Mouse (Mus musculus): ENCODE measurements at regions not wholly inside any gene's neighbourhood (a gene's known extent, or its start where the extent isn't known, plus 50 kb on each side); places are given as distances from the start of the nearest gene placed in this dataset.

DNA sequence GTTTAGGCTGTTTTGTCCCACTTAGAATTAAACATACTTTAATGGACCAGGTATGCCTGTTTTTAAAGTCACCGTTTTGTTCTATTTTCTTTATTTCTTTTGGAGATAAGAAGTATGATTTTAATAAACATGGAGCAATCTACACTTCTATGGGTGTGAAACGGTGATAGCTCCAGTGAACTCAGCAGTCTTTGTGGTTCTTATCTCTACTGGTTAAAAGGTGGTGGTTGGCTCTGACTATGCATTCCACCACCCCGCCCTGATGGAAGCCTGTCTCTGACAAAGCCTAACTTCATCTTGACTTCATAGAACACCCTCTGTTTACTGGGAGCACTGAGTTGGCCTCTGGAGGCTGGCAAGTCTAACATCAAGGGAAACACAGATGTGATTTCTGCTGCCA is 407.3 kb upstream of the Nox3 start:
- WGBS, result 96% methylated on average over 3 of the region's 3 CpGs
- Histone ChIP-seq H3K27ac (ENCODE audit: insufficient read depth, low read length) (no peak overlapping the region), H3K4me1 (ENCODE audit: control insufficient read depth, insufficient read depth, low read length) (no peaks in the 10 kb centered on the region), H3K27me3 (ENCODE audit: control insufficient read depth, insufficient read depth, low read length) (no peaks in the 10 kb centered on the region), H3K4me3 (replicated peaks; ENCODE audit: insufficient read depth, low read depth, low read length) (no peak overlapping the region)
- TF ChIP-seq CTCF (IDR thresholded peaks at IDR 0.05; ENCODE audit: borderline replicate concordance, insufficient read depth, low read depth, low read length), result no peak
- TF ChIP-seq POLR2A (IDR thresholded peaks at IDR 0.05; ENCODE audit: borderline replicate concordance, insufficient read depth, low read length), result no peak
- no peak for DNase-seq

DNA sequence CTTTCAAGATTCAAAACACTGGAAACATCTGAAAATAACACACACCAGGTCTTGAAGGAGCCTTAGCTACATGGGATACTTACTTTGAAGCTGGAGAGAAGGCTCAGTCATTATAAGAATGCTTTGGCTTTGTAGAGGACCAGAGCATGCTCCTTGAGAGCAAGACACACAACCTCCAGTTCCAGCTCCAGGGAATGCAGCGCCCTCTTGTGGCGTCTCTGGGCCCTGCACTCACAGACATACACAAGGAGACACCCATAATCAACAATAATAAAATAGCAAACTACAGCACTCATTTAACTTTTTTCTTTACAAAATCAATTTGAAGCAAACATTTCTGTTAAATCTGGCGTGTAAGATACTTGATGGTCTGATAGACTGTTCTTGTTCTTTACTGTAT is 413.2 kb upstream of the Nox3 start:
- no peak overlapping the region for H3K27ac ChIP-seq (ENCODE audit: insufficient read depth, low read length)
- no peak for DNase-seq
- TF ChIP-seq CTCF (IDR thresholded peaks at IDR 0.05; ENCODE audit: borderline replicate concordance, insufficient read depth, low read depth, low read length) (peak; percentile 29; the same call in 1 of the 2 replicates), POLR2A (IDR thresholded peaks at IDR 0.05; ENCODE audit: borderline replicate concordance, insufficient read depth, low read length) (no peak)
- no peaks in the 10 kb centered on the region for H3K27me3 ChIP-seq (ENCODE audit: control insufficient read depth, insufficient read depth, low read length)
- WGBS, result 47% methylated on average over 3 of the region's 3 CpGs
- H3K4me3 ChIP-seq (replicated peaks; ENCODE audit: insufficient read depth, low read depth, low read length), result no peak overlapping the region
- no peaks in the 10 kb centered on the region for H3K4me1 ChIP-seq (ENCODE audit: control insufficient read depth, insufficient read depth, low read length)

DNA sequence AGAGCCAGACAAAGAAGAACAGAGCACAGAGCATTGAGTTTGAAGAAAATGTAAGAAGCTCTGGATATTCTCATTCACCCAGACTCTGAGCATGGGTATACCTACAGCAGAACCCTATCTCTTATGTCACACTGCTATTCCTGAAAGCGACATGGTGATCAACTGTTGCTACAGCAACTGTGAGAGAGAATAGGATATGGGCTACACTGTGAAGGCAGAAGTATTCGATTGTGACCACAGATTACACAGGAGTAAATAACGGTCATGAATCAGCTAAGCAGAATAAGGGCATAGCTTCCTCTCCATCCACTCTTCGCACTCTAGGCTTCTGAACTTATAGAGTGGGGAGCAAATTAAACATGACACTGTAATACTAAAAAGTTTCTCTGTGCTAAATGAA is 417.0 kb upstream of the Nox3 start:
- Histone ChIP-seq H3K27ac (ENCODE audit: insufficient read depth, low read length) (no peak overlapping the region), H3K27me3 (ENCODE audit: control insufficient read depth, insufficient read depth, low read length) (no peaks in the 10 kb centered on the region), H3K4me3 (replicated peaks; ENCODE audit: insufficient read depth, low read depth, low read length) (no peak overlapping the region), H3K4me1 (ENCODE audit: control insufficient read depth, insufficient read depth, low read length) (no peaks in the 10 kb centered on the region)
- no peak for TF ChIP-seq CTCF (IDR thresholded peaks at IDR 0.05; ENCODE audit: borderline replicate concordance, insufficient read depth, low read depth, low read length)
- no peak for TF ChIP-seq POLR2A (IDR thresholded peaks at IDR 0.05; ENCODE audit: borderline replicate concordance, insufficient read depth, low read length)
- DNase-seq, result no peak
- 87% methylated on average over 4 of the region's 4 CpGs for WGBS

DNA sequence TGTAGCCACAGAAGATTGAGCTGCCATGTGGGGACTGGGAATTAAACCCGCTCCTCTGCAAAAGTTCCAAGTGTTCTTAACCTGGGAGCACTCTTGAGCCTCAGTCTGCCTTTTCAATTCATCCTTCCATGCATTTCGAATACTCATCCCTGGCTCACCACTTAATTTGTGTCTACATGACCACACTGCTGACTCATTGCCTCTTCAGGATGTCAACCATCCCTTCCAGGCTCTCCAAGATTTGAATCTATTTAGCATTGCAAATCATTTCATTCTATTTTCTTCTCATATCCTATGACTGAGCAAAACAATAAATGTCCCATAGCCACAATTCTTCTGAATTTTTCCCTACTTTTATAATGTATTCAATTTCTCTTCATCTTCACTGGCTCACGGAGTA is 420.4 kb upstream of the Nox3 start:
- Histone ChIP-seq H3K27ac (ENCODE audit: insufficient read depth, low read length) (no peak overlapping the region), H3K4me1 (ENCODE audit: control insufficient read depth, insufficient read depth, low read length) (no peaks in the 10 kb centered on the region), H3K27me3 (ENCODE audit: control insufficient read depth, insufficient read depth, low read length) (no peaks in the 10 kb centered on the region), H3K4me3 (replicated peaks; ENCODE audit: insufficient read depth, low read depth, low read length) (no peak overlapping the region)
- TF ChIP-seq CTCF (IDR thresholded peaks at IDR 0.05; ENCODE audit: borderline replicate concordance, insufficient read depth, low read depth, low read length) (no peak), POLR2A (IDR thresholded peaks at IDR 0.05; ENCODE audit: borderline replicate concordance, insufficient read depth, low read length) (no peak)
- no peak for DNase-seq
- WGBS, result 90% methylated on average over 3 of the region's 3 CpGs

DNA sequence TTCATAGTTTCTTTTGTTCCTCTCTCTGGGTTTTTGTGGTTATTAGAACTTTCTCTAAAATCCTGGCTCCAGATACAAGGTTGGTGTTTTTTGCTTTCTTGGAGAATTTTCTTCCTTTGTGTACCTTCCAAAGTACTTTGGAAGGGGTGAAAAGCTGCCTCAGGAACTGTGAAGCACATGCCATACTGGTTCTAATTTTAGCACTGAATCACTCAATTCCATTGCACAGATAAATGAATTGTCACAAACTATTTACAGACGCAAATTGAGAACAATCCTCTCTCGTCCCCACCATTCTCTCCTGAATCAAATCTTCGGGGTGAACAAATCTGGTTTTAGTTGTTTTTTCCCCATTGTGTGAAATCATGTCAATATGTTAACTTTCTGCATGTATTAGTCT is 437.6 kb upstream of the Nox3 start:
- 60% methylated on average over 3 of the region's 3 CpGs for WGBS
- no peak for TF ChIP-seq POLR2A (IDR thresholded peaks at IDR 0.05; ENCODE audit: borderline replicate concordance, insufficient read depth, low read length)
- TF ChIP-seq CTCF (IDR thresholded peaks at IDR 0.05; ENCODE audit: borderline replicate concordance, insufficient read depth, low read depth, low read length), result no peak
- no peak for DNase-seq
- Histone ChIP-seq H3K4me3 (replicated peaks; ENCODE audit: insufficient read depth, low read depth, low read length) (no peak overlapping the region), H3K27ac (ENCODE audit: insufficient read depth, low read length) (no peak overlapping the region), H3K27me3 (ENCODE audit: control insufficient read depth, insufficient read depth, low read length) (no peaks in the 10 kb centered on the region), H3K4me1 (ENCODE audit: control insufficient read depth, insufficient read depth, low read length) (no peaks in the 10 kb centered on the region)

DNA sequence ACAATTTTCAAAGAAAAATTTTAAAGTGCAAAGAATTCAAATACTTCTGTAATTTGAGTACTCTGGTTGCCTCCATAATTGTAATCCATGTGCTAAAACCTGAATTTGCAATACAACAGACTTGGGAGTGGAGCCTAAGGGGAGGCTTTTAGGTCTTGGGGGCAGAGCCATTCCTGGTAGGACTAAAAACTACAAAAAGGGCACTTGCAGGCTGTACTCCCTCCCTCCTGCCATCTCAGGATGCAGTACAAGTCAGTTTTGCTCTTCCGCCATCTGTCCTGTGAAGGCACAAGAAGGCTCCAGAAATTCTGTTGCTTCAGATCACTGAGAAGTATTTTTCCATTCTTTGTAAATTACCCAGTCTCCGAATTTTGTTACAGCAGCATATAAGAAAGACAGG is 467.4 kb upstream of the Nox3 start:
- Histone ChIP-seq H3K27ac (ENCODE audit: insufficient read depth, low read length) (no peak overlapping the region), H3K4me1 (ENCODE audit: control insufficient read depth, insufficient read depth, low read length) (no peaks in the 10 kb centered on the region), H3K4me3 (replicated peaks; ENCODE audit: insufficient read depth, low read depth, low read length) (no peak overlapping the region), H3K27me3 (ENCODE audit: control insufficient read depth, insufficient read depth, low read length) (no peaks in the 10 kb centered on the region)
- WGBS, result 71% methylated on average over 2 of the region's 2 CpGs
- DNase-seq, result no peak
- TF ChIP-seq POLR2A (IDR thresholded peaks at IDR 0.05; ENCODE audit: borderline replicate concordance, insufficient read depth, low read length) (no peak), CTCF (IDR thresholded peaks at IDR 0.05; ENCODE audit: borderline replicate concordance, insufficient read depth, low read depth, low read length) (no peak)

DNA sequence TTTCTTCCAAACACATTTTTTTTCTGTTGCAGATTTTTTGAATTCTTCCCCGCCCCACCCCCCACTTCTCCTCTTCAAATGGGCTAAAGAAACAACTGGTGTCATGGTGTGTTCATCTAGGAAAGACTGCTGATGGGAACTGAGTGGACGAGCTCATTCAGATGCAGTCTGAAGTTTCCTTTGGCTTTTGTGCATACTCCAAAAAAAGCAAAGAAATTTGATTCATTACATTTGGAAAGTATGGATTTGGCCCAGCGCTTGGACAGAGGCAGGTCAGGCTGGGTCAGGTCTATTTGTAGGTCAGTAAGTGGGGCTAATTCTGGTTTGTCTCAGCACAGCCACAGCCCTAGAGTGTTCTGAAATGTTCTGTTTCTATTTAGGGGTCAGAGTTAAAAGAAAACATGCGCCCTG is 477.9 kb upstream of the Nox3 start:
- Histone ChIP-seq H3K27me3 (ENCODE audit: control insufficient read depth, insufficient read depth, low read length) (no peaks in the 10 kb centered on the region), H3K4me3 (replicated peaks; ENCODE audit: insufficient read depth, low read depth, low read length) (no peak overlapping the region), H3K4me1 (ENCODE audit: control insufficient read depth, insufficient read depth, low read length) (no peaks in the 10 kb centered on the region), H3K27ac (ENCODE audit: insufficient read depth, low read length) (no peak overlapping the region)
- DNase-seq, result no peak
- TF ChIP-seq POLR2A (IDR thresholded peaks at IDR 0.05; ENCODE audit: borderline replicate concordance, insufficient read depth, low read length), result no peak
- TF ChIP-seq CTCF (IDR thresholded peaks at IDR 0.05; ENCODE audit: borderline replicate concordance, insufficient read depth, low read depth, low read length), result no peak
- 80% methylated on average over 4 of the region's 4 CpGs for WGBS

DNA sequence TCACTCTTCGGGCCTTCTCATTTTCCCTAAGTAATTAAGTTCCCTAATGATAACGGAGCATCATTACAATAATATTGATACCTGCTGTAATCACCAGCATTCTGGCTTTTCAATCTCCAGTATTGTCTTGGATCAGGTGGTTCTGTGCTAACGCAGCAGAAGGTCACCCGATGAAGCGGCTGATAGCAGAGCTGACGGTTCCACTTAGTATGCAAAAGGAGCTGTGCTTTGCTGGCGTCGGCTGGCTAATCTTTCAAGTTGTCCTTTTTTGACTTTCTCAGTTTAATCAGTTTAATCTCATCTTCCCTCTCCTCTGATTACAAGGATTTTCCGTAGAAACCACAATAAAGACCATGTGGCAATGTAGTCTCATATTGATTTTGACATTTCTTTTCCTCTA is 478.9 kb upstream of the Nox3 start:
- 68% methylated on average over 9 of the region's 9 CpGs for WGBS
- H3K27me3 ChIP-seq (ENCODE audit: control insufficient read depth, insufficient read depth, low read length), result no peaks in the 10 kb centered on the region
- no peak for TF ChIP-seq CTCF (IDR thresholded peaks at IDR 0.05; ENCODE audit: borderline replicate concordance, insufficient read depth, low read depth, low read length)
- TF ChIP-seq POLR2A (IDR thresholded peaks at IDR 0.05; ENCODE audit: borderline replicate concordance, insufficient read depth, low read length), result no peak
- no peak overlapping the region for H3K4me3 ChIP-seq (replicated peaks; ENCODE audit: insufficient read depth, low read depth, low read length)
- no peaks in the 10 kb centered on the region for H3K4me1 ChIP-seq (ENCODE audit: control insufficient read depth, insufficient read depth, low read length)
- no peak overlapping the region for H3K27ac ChIP-seq (ENCODE audit: insufficient read depth, low read length)
- DNase-seq, result no peak

All from cerebellum, adult 2 months (tissue).